Mouse (Mus musculus): ENCODE measurements at regions not wholly inside any gene's neighbourhood (a gene's known extent, or its start where the extent isn't known, plus 50 kb on each side); places are given as distances from the start of the nearest gene placed in this dataset.

GRCm38 (mm10) chr8:30522806-30523462, 2905.6 kb upstream of the 5930422O12Rik start:
- TF ChIP-seq CTCF (IDR thresholded peaks at IDR 0.05; ENCODE audit: borderline replicate concordance, insufficient read depth, low read depth, low read length) = no peak
- TF ChIP-seq POLR2A (IDR thresholded peaks at IDR 0.05; ENCODE audit: borderline replicate concordance, insufficient read depth, low read length) = no peak
